14 mouse cellular contexts compared by ENCODE assay signal in the genomic region with DNA sequence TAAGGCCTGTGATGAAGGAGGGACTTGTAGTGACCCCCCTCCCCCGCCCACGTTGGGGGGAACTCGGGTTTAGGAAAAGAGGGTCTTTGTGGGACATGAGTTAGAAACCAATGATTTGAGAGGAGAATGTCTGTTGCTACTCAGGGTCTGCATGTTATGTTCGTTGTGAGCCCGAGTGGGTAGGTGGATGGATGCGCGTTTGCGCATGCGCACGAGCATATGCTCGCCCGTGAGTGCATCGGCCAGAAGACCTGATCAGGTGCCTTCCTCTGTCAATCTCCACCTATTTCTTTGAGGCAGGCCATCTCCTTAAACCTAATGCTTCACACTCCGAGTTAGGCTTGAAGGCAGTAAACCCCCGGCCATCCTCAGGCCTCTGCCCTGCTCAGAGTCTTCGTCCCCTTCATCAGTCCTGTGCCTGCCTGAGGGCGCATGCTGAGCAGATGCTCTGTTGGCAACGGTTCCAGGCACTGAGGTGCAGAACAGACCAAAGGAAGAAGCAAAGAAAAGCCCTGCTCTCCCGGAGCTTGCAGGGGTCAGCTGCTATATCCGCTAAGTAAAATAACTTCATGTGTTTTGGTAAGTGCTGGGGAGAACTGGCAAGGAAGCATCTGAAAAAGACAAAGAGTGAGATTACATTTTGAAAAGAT. TPM values are rescaled to one million over a fixed set of nuclear protein-coding genes. Genes with fewer than 3 reads are reported as not detected.
DNase-seq lines count a peak whose midpoint lies in the region; ATAC-seq lines count a peak whose summit lies in the region.
"Had no signal": no experiment of that assay in that cellular context is flagged by ENCODE, and none has a peak within 500 bp of the region (broad histone marks: within the 10 kb centered on the region; RNA-seq: fewer than 3 reads in every experiment).

No protein-coding gene starts in this region.

- ATAC-seq in heart, embryonic 14.5 days (ENCODE audit: insufficient number of reproducible peaks, insufficient read depth, low FRiP score, low read depth): no peak
- ATAC-seq in neural tube, embryonic 13.5 days (ENCODE audit: low read depth): no peak
- no peak for ATAC-seq in intestine, embryonic 14.5 days (replicated peaks; ENCODE audit: low FRiP score, low TSS enrichment, low read depth)
- ATAC-seq in stomach, embryonic 15.5 days (ENCODE audit: insufficient read depth, low FRiP score, low read depth): no peak
- ATAC-seq: inflammation-experienced regulatory T-cells, adult 6 months had no signal

- peaks cover 50 to 64% of the 10 kb centered on the region in 2 experiments for H3K4me1 ChIP-seq in heart, embryonic 14.5 days (ENCODE audit: control insufficient read depth in 2 of 2, insufficient read depth in 2 of 2, low read length in 2 of 2)
- H3K4me1 ChIP-seq in neural tube, embryonic 13.5 days (replicated peaks): peaks cover 39% of the 10 kb centered on the region
- peaks cover 50% of the 10 kb centered on the region for H3K4me1 ChIP-seq in intestine, embryonic 14.5 days (replicated peaks; ENCODE audit: control insufficient read depth, insufficient read depth, low read length)
- H3K4me1 ChIP-seq in stomach, embryonic 15.5 days: peaks cover 34% of the 10 kb centered on the region

- H3K4me3 ChIP-seq in heart, embryonic 14.5 days (ENCODE audit: control insufficient read depth in 1 of 2, insufficient read depth in 1 of 2, low read depth in 1 of 2, low read length in 2 of 2): no peak overlapping the region; a peak in 1 of 4 replicates
- H3K4me3 ChIP-seq in neural tube, embryonic 13.5 days: no peak overlapping the region
- no peak overlapping the region for H3K4me3 ChIP-seq in intestine, embryonic 14.5 days (ENCODE audit: low read depth, low read length)
- no peak overlapping the region for H3K4me3 ChIP-seq in stomach, embryonic 15.5 days (replicated peaks)
- H3K4me3 ChIP-seq: neural tube, embryonic 15.5 days had no signal

- H3K27ac ChIP-seq in heart, embryonic 14.5 days (replicated peaks in 1 of 2; ENCODE audit: control insufficient read depth in 1 of 2, insufficient read depth in 1 of 2, low read depth in 2 of 2, low read length in 2 of 2): peak overlapping the region; percentile 88 to 94
- no peak overlapping the region for H3K27ac ChIP-seq in neural tube, embryonic 13.5 days (replicated peaks)
- H3K27ac ChIP-seq in intestine, embryonic 14.5 days (ENCODE audit: low read depth): peak overlapping the region; percentile 59
- peak overlapping the region; percentile 28; the same call in 1 of the 2 replicates for H3K27ac ChIP-seq in stomach, embryonic 15.5 days
- H3K27ac ChIP-seq: neural tube, embryonic 15.5 days had no signal

- H3K9ac ChIP-seq in heart, embryonic 14.5 days (ENCODE audit: low read length): no peak overlapping the region; the same call in 1 of the 2 replicates
- 0 out of 2 replicates have a peak overlapping the region, but pooled peaks have one; percentile 31 for H3K9ac ChIP-seq in neural tube, embryonic 13.5 days
- no peak overlapping the region for H3K9ac ChIP-seq in intestine, embryonic 14.5 days (ENCODE audit: low read length)
- H3K9ac ChIP-seq in stomach, embryonic 15.5 days: no peak overlapping the region
- H3K9ac ChIP-seq: neural tube, embryonic 15.5 days had no signal

- intact Hi-C loops in heart, postnatal 14 days (cut with DNase I): no loop called here

- H3K4me2 ChIP-seq in heart, embryonic 14.5 days (ENCODE audit: low read length): peak overlapping the region; percentile 76
- H3K4me2 ChIP-seq in neural tube, embryonic 13.5 days: no peak overlapping the region
- no peak overlapping the region for H3K4me2 ChIP-seq in intestine, embryonic 14.5 days (ENCODE audit: low read length)
- no peak overlapping the region for H3K4me2 ChIP-seq in stomach, embryonic 15.5 days
- H3K4me2 ChIP-seq: neural tube, embryonic 15.5 days had no signal

- H3K27me3 ChIP-seq in heart, embryonic 14.5 days (ENCODE audit: control insufficient read depth, insufficient read depth, low read length): no peaks in the 10 kb centered on the region
- no peaks in the 10 kb centered on the region for H3K27me3 ChIP-seq in neural tube, embryonic 13.5 days
- no peaks in the 10 kb centered on the region for H3K27me3 ChIP-seq in intestine, embryonic 14.5 days (replicated peaks; ENCODE audit: control insufficient read depth, insufficient read depth, low read length)
- H3K27me3 ChIP-seq in stomach, embryonic 15.5 days (replicated peaks): no peaks in the 10 kb centered on the region
- H3K27me3 ChIP-seq: neural tube, embryonic 15.5 days had no signal

- 62% methylated on average over 20 of the region's 20 CpGs for WGBS in heart, embryonic 14.5 days
- WGBS in neural tube, embryonic 13.5 days: 76% methylated on average over 20 of the region's 20 CpGs
- 79% methylated on average over 20 of the region's 20 CpGs for WGBS in intestine, embryonic 14.5 days
- WGBS in stomach, embryonic 15.5 days: 76% methylated on average over 20 of the region's 20 CpGs

- H3K9me3 ChIP-seq in heart, embryonic 14.5 days (ENCODE audit: control insufficient read depth, low read length): no peaks in the 10 kb centered on the region
- H3K9me3 ChIP-seq in neural tube, embryonic 13.5 days: no peaks in the 10 kb centered on the region
- no peaks in the 10 kb centered on the region for H3K9me3 ChIP-seq in intestine, embryonic 14.5 days (ENCODE audit: control insufficient read depth, low read length)
- H3K9me3 ChIP-seq in stomach, embryonic 15.5 days: no peaks in the 10 kb centered on the region
- H3K9me3 ChIP-seq: neural tube, embryonic 15.5 days had no signal

- no peak for DNase-seq in heart, postnatal 14 days
- no peak for DNase-seq in neural tube, embryonic 10.5 days (ENCODE audit: extremely low spot score, low spot score)
- DNase-seq in intestine, embryonic 14.5 days (ENCODE audit: low spot score): no peak
- DNase-seq in retina, embryonic 14.5 days (ENCODE audit: low spot score): no peak
- DNase-seq: adrenal gland, postnatal 25 days; cerebellum, adult 11 months; kidney, postnatal 4 days; layer of hippocampus, postnatal 36 days had no signal

- H3K36me3 ChIP-seq in heart, embryonic 14.5 days (ENCODE audit: control insufficient read depth, insufficient read depth, low read length): peaks cover 13% of the 10 kb centered on the region
- H3K36me3 ChIP-seq in neural tube, embryonic 13.5 days: no peaks in the 10 kb centered on the region
- no peaks in the 10 kb centered on the region for H3K36me3 ChIP-seq in intestine, embryonic 14.5 days (ENCODE audit: control insufficient read depth, insufficient read depth, low read length)
- no peaks in the 10 kb centered on the region for H3K36me3 ChIP-seq in stomach, embryonic 15.5 days
- H3K36me3 ChIP-seq: neural tube, embryonic 15.5 days had no signal

RNA-seq across cellular contexts. Expression of a gene that starts 0.4 kb away (rescaled TPM):
- polyA plus RNA-seq in heart, embryonic 14.5 days (2014; fragmentation: Nextera tagmentation; extraction: Ambion mirVana): 233 and 243 TPM in 2 replicates
- 100 to 1,000 TPM; 243 TPM for total RNA-seq in heart, postnatal 14 days (2021)
- polyA plus RNA-seq in neural tube, embryonic 13.5 days (2015; fragmentation: Nextera tagmentation; extraction: Ambion mirVana): 0.80 and 2.4 TPM in 2 replicates
- 2.4 and 3.3 TPM in 2 replicates for polyA plus RNA-seq in intestine, embryonic 14.5 days (2014; fragmentation: Nextera tagmentation; extraction: Ambion mirVana)
- 4.4 and 5.2 TPM in 2 replicates for polyA plus RNA-seq in stomach, embryonic 15.5 days (2015; fragmentation: Nextera tagmentation; extraction: Ambion mirVana)
- total RNA-seq: layer of hippocampus, postnatal 36 days had no signal

RNA-seq across cellular contexts. Expression of a gene that starts 18.2 kb away (rescaled TPM):
- 3.6 and 5.0 TPM in 2 replicates for polyA plus RNA-seq in heart, embryonic 14.5 days (2014; fragmentation: Nextera tagmentation; extraction: Ambion mirVana)
- 1 to 10 TPM in 1 of 2 experiments, under 1 TPM in 1; 0.96 to 1.8 TPM for total RNA-seq in heart, postnatal 14 days (2021)
- polyA plus RNA-seq in neural tube, embryonic 13.5 days (2015; fragmentation: Nextera tagmentation; extraction: Ambion mirVana): 0.47 and 1.3 TPM in 2 replicates
- 1.6 and 1.7 TPM in 2 replicates for polyA plus RNA-seq in intestine, embryonic 14.5 days (2014; fragmentation: Nextera tagmentation; extraction: Ambion mirVana)
- 6.8 and 13.6 TPM in 2 replicates for polyA plus RNA-seq in stomach, embryonic 15.5 days (2015; fragmentation: Nextera tagmentation; extraction: Ambion mirVana)
- total RNA-seq: adrenal gland, postnatal 25 days; CH12.LX; layer of hippocampus, postnatal 36 days had no signal
- polyA plus RNA-seq: inflammation-experienced regulatory T-cells, adult 6 months had no signal

RNA-seq across cellular contexts. Expression of a gene that starts 21.6 kb away (rescaled TPM):
- 0.43 TPM in 1 of 2 replicates, not detected in the other for polyA plus RNA-seq in heart, embryonic 14.5 days (2014; fragmentation: Nextera tagmentation; extraction: Ambion mirVana)
- total RNA-seq in heart, postnatal 14 days (2021): under 1 TPM; 0.17 to 0.83 TPM
- 0.17 and 0.18 TPM in 2 replicates for polyA plus RNA-seq in neural tube, embryonic 13.5 days (2015; fragmentation: Nextera tagmentation; extraction: Ambion mirVana)
- 33.5 and 37.0 TPM in 2 replicates for polyA plus RNA-seq in intestine, embryonic 14.5 days (2014; fragmentation: Nextera tagmentation; extraction: Ambion mirVana)
- 14.3 and 16.8 TPM in 2 replicates for polyA plus RNA-seq in stomach, embryonic 15.5 days (2015; fragmentation: Nextera tagmentation; extraction: Ambion mirVana)
- total RNA-seq: adrenal gland, postnatal 25 days had no signal

RNA-seq across cellular contexts. Expression of a gene that starts 23.3 kb away (rescaled TPM):
- 42.6 and 46.4 TPM in 2 replicates for polyA plus RNA-seq in heart, embryonic 14.5 days (2014; fragmentation: Nextera tagmentation; extraction: Ambion mirVana)
- 10 to 100 TPM; 10.7 to 12.9 TPM for total RNA-seq in heart, postnatal 14 days (2021)
- 46.2 and 47.2 TPM in 2 replicates for polyA plus RNA-seq in neural tube, embryonic 13.5 days (2015; fragmentation: Nextera tagmentation; extraction: Ambion mirVana)
- 72.4 and 77.7 TPM in 2 replicates for polyA plus RNA-seq in intestine, embryonic 14.5 days (2014; fragmentation: Nextera tagmentation; extraction: Ambion mirVana)
- 61.1 and 68.7 TPM in 2 replicates for polyA plus RNA-seq in stomach, embryonic 15.5 days (2015; fragmentation: Nextera tagmentation; extraction: Ambion mirVana)

RNA-seq across cellular contexts. Expression of a gene that starts 23.4 kb away (rescaled TPM):
- 13.5 and 16.2 TPM in 2 replicates for polyA plus RNA-seq in heart, embryonic 14.5 days (2014; fragmentation: Nextera tagmentation; extraction: Ambion mirVana)
- 10 to 100 TPM; 24.3 to 26.5 TPM for total RNA-seq in heart, postnatal 14 days (2021)
- 12.1 and 15.9 TPM in 2 replicates for polyA plus RNA-seq in neural tube, embryonic 13.5 days (2015; fragmentation: Nextera tagmentation; extraction: Ambion mirVana)
- 21.4 and 24.0 TPM in 2 replicates for polyA plus RNA-seq in intestine, embryonic 14.5 days (2014; fragmentation: Nextera tagmentation; extraction: Ambion mirVana)
- polyA plus RNA-seq in stomach, embryonic 15.5 days (2015; fragmentation: Nextera tagmentation; extraction: Ambion mirVana): 11.4 and 12.3 TPM in 2 replicates

Comparison
In these comparisons a context has a peak if more than half of its experiments do, and no peak if none do; other contexts are left out.
1. RNA of a gene that starts 0.4 kb away (polyA plus RNA-seq): 233 to 243 TPM in heart, embryonic 14.5 days; 4.4 to 5.2 TPM in stomach, embryonic 15.5 days, 2.4 to 3.3 TPM in intestine, embryonic 14.5 days and 0.80 to 2.4 TPM in neural tube, embryonic 13.5 days; every median in the first group is over 10 times any median in the second.
2. RNA of a gene that starts 21.6 kb away (polyA plus RNA-seq): 33.5 to 37.0 TPM in intestine, embryonic 14.5 days and 14.3 to 16.8 TPM in stomach, embryonic 15.5 days; 0.43 TPM in heart, embryonic 14.5 days and 0.17 to 0.18 TPM in neural tube, embryonic 13.5 days; every median in the first group is over 10 times any median in the second.